Mouse (Mus musculus) olfactory bulb, adult 2 months (tissue): ENCODE results near the gene Rab31.

Source experiments
- CTCF ChIP-seq: fragments of 200-500 bp; IDR thresholded peaks from 2 replicates; pipeline ENCODE4 v1.5.1; 2012; ENCODE audit warnings: low read depth, mild to moderate bottlenecking, low read length, moderate library complexity; ENCODE audit not compliant: insufficient read depth
- POLR2A ChIP-seq: fragments of 200-500 bp; IDR thresholded peaks from 2 replicates; pipeline ENCODE4 v1.6.1; 2012; ENCODE audit warnings: mild to moderate bottlenecking, low read depth, low read length, moderate library complexity; ENCODE audit not compliant: insufficient read depth

DNA sequence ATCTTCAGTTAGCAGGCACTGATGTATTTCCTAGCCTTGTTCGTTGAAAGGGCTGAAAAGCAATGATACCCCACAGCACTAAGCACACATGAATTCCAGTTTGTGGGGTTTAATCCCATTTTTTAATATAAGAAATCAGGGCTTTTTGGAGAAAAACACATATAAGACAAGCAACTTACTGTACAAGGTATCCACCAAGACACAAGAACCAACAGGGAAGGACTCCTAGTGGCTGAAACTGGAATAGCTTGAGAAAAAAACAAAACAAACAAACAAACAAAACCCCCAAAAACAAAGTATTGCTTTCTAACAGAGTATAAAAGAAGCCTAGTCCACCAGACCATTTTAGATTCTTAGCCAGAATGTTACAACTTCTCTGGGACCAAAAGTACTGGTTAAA, 94.8 kb downstream of the Rab31 start:
- TF ChIP-seq POLR2A (no peak), CTCF (no peak)
